Mouse (Mus musculus) thymus, postnatal 10 days (tissue): ENCODE results near the gene Papss1.
"Not testable (repeated sequence)": the region's sequence is repeated elsewhere in the genome, so short reads cannot be mapped to it uniquely, and the experiment has no call there.

Source experiments
- DNase-seq, 2 experiments: peaks; one replicate each; pipeline ENCODE4 v3.0.0; 2021; ENCODE audit warnings: low spot score in 2 of 2

Papss1 gene

GRCm38 (mm10) chr3:131564430-131565256 is at the start of gene Papss1:
Gene Papss1 (plus strand): TSS chr3:131564768.
- peak; percentile 100 for DNase-seq

DNA sequence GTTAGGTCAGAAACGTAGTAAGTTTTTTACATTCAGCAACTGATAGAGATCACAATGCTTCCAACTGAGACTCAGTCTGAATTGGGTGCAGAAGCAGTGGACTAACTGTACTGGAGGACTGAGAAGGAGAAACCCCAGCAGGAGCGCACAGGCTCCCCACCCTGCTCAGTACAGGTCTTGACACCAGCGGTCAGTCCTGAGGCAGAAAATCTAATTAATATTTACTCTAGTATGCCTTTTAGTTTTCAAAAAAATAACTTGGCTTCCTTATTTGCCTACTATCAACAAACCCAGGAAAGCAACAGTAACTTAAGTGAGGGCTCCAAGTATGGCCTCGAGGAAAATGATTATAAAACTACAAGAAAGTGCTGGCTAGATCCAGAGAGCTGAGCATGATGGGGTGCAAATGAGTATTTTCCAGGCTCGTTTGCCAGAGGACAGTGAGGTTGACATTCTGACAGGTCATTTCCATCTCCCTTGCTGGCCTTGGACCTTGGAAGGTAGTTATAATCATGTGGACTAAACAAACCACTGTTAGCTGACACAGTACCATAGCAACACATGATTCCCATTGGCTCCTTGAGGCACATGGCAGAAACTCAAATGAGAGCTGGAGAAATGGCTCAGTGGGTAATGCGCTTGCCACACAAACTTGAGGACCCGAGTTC is 48.1 kb upstream of the Papss1 start:
- DNase-seq = no peak

GRCm38 (mm10) chr3:131517756-131518155 is 46.8 kb upstream of the Papss1 start:
- DNase-seq = no peak

GRCm38 (mm10) chr3:131521206-131521605 is 43.4 kb upstream of the Papss1 start:
- no peak for DNase-seq

- no peak for DNase-seq
These were observed 42.3 kb upstream of the Papss1 start for GRCm38 (mm10) chr3:131522243-131522642.

GRCm38 (mm10) chr3:131523749-131524148 is 40.8 kb upstream of the Papss1 start:
- no peak for DNase-seq

- no peak for DNase-seq
These were observed 40.4 kb upstream of the Papss1 start for GRCm38 (mm10) chr3:131524210-131524609.

GRCm38 (mm10) chr3:131524779-131525178 is 39.8 kb upstream of the Papss1 start:
- DNase-seq = peak in 1 of 2 experiments; percentile 32

GRCm38 (mm10) chr3:131525229-131525628 is 39.3 kb upstream of the Papss1 start:
- DNase-seq = no peak

- no peak for DNase-seq
These were observed 23.2 kb upstream of the Papss1 start for GRCm38 (mm10) chr3:131541244-131541942.

DNA sequence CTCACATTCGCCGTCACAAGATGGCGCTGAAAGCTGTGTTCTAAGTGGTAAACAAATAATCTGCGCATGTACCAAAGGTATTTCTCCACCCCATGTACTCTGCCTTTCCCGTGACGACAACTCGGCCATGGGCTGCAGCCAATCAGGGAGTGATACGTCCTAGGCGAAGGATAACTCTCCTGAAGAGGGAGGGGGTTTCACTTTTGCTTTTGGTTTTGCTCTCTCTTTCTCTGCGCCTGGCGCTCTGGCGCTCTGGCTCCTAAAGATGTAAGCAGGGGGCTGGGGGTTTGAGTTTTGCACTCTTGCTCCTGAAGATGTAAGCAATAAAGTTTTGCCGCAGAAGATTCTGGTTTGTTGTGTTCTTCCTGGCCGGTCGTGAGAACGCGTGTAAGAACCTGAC is 17.0 kb upstream of the Papss1 start:
- DNase-seq = not testable (repeated sequence)

GRCm38 (mm10) chr3:131550046-131550445 is 14.5 kb upstream of the Papss1 start:
- no peak for DNase-seq

DNA sequence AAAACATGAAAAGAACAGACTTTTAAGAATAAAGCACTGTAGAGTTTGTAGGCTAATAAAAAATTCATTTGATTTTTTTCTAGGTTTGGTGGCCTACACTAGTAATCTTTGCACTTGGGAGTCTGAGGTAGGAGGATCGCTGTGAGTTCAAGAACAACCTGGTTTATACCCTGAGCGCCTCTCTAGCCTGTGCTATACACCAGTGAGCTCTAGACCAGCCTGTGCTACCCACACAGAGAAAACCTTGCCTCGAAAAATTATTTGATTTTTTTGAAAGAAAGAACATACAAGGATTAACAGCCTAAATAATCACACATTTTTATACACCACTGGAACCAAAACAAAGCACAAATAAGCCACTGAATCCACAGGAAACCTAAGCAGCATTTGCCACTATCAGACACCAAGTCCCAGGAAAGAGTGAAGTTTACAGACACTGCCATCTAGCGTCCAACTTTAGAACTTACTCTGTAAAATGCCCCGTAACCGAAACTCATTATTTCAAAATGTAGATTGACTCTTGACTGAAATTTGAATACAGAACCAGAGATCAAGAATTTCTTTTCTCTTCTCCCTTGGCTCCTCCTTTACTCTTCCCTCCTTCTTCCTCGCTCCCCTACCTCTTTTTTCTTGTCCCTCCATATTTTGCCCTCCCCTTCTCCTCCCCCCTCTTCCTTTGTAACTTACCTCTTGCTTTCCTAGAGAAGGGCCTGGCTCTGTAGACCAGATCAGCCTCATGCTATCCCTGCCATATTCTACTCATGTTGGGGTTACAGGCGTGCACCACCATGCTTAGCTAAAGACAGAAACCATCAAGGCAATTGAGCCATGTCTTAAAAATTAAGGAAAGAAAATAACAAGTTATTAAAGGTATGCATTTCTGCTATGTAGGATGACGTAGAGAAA is 12.0 kb upstream of the Papss1 start:
- DNase-seq = peak in 1 of 2 experiments; percentile 40

- DNase-seq = no peak
These were observed 8.8 kb upstream of the Papss1 start for GRCm38 (mm10) chr3:131555771-131556170.

- no peak for DNase-seq
These were observed 3.0 kb upstream of the Papss1 start for GRCm38 (mm10) chr3:131561591-131561990.

- no peak for DNase-seq
These were observed 666 bp downstream of the Papss1 start for GRCm38 (mm10) chr3:131565257-131565610.

- no peak for DNase-seq
These were observed 1.7 kb downstream of the Papss1 start for GRCm38 (mm10) chr3:131566281-131566680.

DNA sequence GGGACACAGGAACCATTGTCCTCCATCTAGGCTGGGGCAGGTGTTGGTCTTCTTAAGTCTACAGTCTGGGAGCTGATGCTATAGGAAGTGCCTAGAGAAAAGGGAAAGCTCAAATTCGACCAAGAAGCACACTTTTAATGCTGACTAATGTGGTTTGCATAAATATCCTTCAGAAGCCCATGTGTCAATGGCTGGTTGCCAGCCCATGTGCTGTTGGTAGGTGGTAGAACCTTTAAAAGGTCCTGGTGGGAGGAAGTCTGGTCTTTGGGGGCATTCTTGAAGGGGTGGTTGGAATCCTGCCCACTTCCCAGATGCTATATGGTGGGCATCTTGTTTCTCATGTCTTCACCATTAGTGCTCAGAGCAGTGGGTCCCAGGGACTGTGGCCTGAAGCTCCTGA is 5.9 kb downstream of the Papss1 start:
- DNase-seq = no peak

- no peak for DNase-seq
These were observed 9.0 kb downstream of the Papss1 start for GRCm38 (mm10) chr3:131573555-131573954.

GRCm38 (mm10) chr3:131578434-131579104 is 14.0 kb downstream of the Papss1 start:
- no peak for DNase-seq

DNA sequence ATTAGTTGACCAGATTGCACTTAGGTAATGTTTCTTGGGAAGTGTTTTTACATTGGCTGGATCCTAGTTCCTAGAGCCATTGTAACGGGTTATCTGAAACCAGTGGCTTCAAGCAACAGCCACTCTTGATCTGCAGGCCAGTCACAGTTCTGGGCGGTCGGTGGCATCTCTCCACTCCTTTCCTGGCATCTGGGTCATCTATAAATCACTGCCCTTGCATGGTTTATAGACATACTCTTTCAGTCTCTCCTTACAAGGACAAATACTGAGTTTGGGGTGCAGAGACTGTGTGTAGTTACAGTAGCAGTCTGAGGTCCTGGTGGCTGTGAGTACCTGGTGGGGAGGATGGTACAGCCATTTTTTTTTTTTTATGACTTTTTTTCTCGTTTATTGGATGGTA is 15.5 kb downstream of the Papss1 start:
- no peak for DNase-seq
